Mouse (Mus musculus) leukemia stem cell, adult 10-12 weeks (primary cell): ENCODE results near the gene Ucn3. TPM values are rescaled to one million over a fixed set of nuclear protein-coding genes. Genes with fewer than 3 reads are reported as not detected.

Experiments
- polyA plus RNA-seq: library from polyadenylated mRNA; stranded (reverse); fragments of >175 nt; gene quantifications from 2 replicates; pipeline ENCODE4 v1.2.3, GENCODE M21; 2012; ENCODE audit warnings: low replicate concordance

The Ucn3 gene
- polyA plus RNA-seq: not detected in 2 replicates

DNA sequence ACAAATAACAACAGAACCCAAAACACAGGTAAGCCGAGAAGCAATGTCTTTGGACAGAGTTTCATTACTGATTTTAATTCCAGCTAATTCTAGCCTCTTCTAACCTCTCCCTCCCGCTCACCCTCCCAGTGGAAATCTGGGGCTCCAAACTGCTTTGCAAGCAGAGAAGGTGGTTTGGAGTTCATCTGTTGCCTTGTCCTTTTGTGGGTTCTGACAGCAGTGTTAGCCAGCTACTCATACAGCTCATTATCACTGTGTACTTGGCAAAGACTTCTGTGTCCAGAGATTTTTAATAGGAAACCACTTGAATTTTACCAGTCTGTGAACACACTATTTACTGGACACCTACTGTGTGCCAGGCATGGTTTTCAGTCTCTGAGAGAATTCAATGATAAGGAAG lies at the start of gene Ucn3:
Gene Ucn3 (minus strand): TSS at position 101 of the 400 bp plus-strand sequence.

GRCm38 (mm10) chr13:3917571-3918311 lies 27.4 kb downstream of the Ucn3 start, which contains the start of the genes Net1 and Tubal3:
Gene Net1, minus strand, starts transcription at chr13:3918220.
Gene Tubal3, plus strand, starts transcription at chr13:3918274.

Other genes with a start within 250 kb of the Ucn3 start
- gene Calml3, start 141.0 kb downstream of the Ucn3 start, polyA plus RNA-seq: not detected in 2 replicates
- gene Calm4, start 107.6 kb downstream of the Ucn3 start, polyA plus RNA-seq: not detected in 2 replicates
- gene Calm5, start 91.2 kb downstream of the Ucn3 start, polyA plus RNA-seq: not detected in 2 replicates
- gene Net1, start 27.1 kb downstream of the Ucn3 start, polyA plus RNA-seq: 74.6 and 97.3 TPM in 2 replicates
- not detected in 2 replicates for gene Tubal3, start 27.1 kb downstream of the Ucn3 start, polyA plus RNA-seq
- not detected in 2 replicates for gene Akr1c14, start 103.7 kb upstream of the Ucn3 start, polyA plus RNA-seq
- gene Akr1c18, start 205.3 kb upstream of the Ucn3 start, polyA plus RNA-seq: not detected in 2 replicates
- gene Akr1c13, start 245.8 kb upstream of the Ucn3 start, polyA plus RNA-seq: 0.38 TPM in 1 of 2 replicates, not detected in the other